Mouse (Mus musculus): ENCODE data around the gene Hnf1b. TPM values are rescaled to one million over a fixed set of nuclear protein-coding genes. Genes with fewer than 3 reads are reported as not detected.

Gene Hnf1b
- polyA plus RNA-seq, 1 experiment from 2014 or later, result not detected

Other genes starting within 250 kb of the Hnf1b start
- not detected in 2 replicates for gene Rpl9-ps1, start 204.4 kb upstream of the Hnf1b start, polyA plus RNA-seq (2015; fragmentation: Nextera tagmentation; extraction: Ambion mirVana)
- 0.38 TPM in 1 of 2 replicates, not detected in the other for gene Ccl3, start 200.7 kb upstream of the Hnf1b start, polyA plus RNA-seq (2015; fragmentation: Nextera tagmentation; extraction: Ambion mirVana)
- gene Ccl4, start 187.5 kb upstream of the Hnf1b start, polyA plus RNA-seq (2015; fragmentation: Nextera tagmentation; extraction: Ambion mirVana), result 0.43 and 0.45 TPM in 2 replicates
- 0.58 TPM in 1 of 2 replicates, not detected in the other for gene Wfdc17, start 146.1 kb upstream of the Hnf1b start, polyA plus RNA-seq (2015; fragmentation: Nextera tagmentation; extraction: Ambion mirVana)
- gene Wfdc18, start 141.0 kb upstream of the Hnf1b start, polyA plus RNA-seq (2015; fragmentation: Nextera tagmentation; extraction: Ambion mirVana), result 1.5 TPM in 1 of 2 replicates, not detected in the other
- gene Wfdc21, start 103.1 kb upstream of the Hnf1b start, polyA plus RNA-seq (2015; fragmentation: Nextera tagmentation; extraction: Ambion mirVana), result not detected in 2 replicates
- gene Heatr6, start 96.4 kb upstream of the Hnf1b start, polyA plus RNA-seq (2015; fragmentation: Nextera tagmentation; extraction: Ambion mirVana), result 32.0 and 32.1 TPM in 2 replicates
- gene Ddx52, start 92.0 kb downstream of the Hnf1b start, polyA plus RNA-seq (2015; fragmentation: Nextera tagmentation; extraction: Ambion mirVana), result 37.9 and 42.7 TPM in 2 replicates
- gene Synrg, start 114.4 kb downstream of the Hnf1b start, polyA plus RNA-seq (2015; fragmentation: Nextera tagmentation; extraction: Ambion mirVana), result 9.0 and 13.1 TPM in 2 replicates
- gene Dusp14, start 219.2 kb downstream of the Hnf1b start, polyA plus RNA-seq (2015; fragmentation: Nextera tagmentation; extraction: Ambion mirVana), result 16.6 and 19.9 TPM in 2 replicates

All from embryonic facial prominence, embryonic 13.5 days (tissue).